Mouse (Mus musculus) common myeloid progenitor, adult 5-6 weeks (primary cell): ENCODE results near the gene Nbea. TPM values are rescaled to one million over a fixed set of nuclear protein-coding genes. Genes with fewer than 3 reads are reported as not detected.

ENCODE experiments used
- ATAC-seq: replicated peaks from 2 replicates; pipeline ENCODE4 v1.8.0; 2016; ENCODE audit warnings: low read depth, mild to moderate bottlenecking, moderate TSS enrichment, inconsistent platforms; ENCODE audit not compliant: poor library complexity, severe bottlenecking
- total RNA-seq: library from RNA; stranded (forward); fragments of 200-1000, 187-1606 nt; gene quantifications from 2 replicates; pipeline ENCODE4 v1.2.3, GENCODE M21; 2017

Nbea gene
- total RNA-seq, 1 experiment from 2014 or later: 0.69 TPM

DNA sequence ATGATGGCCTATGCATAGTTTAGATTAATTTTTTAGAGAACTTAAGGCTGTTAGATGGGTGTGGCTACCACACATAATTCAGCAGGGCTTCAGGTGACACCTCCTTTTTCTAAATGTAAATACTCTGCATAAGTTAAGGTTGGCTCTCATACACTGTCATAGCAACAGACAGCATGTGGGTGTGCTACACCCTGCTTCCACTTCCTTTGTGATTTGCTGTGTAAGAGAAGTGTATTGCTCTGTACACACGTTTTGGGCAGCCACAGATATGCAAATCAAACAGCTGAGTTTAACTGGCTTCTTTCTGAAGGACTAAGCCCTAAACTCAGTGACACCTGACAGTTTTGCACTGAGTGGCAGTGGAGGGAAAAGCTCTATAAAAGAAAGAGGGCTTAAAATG, 495.4 kb downstream of the Nbea start:
- ATAC-seq: no peak

DNA sequence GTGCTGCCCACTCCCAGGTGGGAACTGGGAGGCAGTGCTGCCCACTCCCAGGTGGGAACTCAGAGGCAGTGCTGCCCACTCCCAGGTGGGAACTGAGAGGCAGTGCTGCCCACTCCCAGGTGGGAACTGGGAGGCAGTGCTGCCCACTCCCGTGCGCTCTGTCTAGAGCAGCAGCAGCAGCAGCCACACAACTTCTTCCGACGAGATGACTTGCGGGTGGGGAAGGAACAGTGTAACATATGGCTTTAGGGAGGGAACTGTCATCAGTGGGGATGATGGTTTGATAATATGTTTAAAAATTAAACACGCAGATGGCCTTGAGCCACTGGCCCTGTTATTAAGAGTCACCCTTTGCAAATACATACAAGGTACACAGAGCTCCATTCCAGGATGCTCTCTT, 496.5 kb downstream of the Nbea start:
- no peak for ATAC-seq

DNA sequence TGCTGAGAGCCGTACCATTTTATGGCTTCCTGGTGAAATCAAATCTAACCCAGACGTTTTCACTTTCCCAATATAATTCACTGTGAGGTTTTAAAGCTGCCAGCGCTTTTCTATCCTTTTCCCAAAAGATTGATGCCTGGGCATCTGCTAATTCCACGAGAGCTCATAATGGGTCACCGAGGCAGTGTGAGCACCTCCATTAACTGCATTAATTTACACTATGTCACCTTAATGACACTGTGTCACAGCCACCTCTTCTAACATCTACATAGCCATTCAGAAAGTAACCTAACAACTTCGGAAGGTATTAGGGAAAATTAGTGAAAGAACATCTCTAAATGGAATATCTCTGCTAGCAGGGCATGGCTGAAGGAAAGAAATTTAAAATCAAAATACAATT, 497.9 kb downstream of the Nbea start:
- ATAC-seq: no peak

DNA sequence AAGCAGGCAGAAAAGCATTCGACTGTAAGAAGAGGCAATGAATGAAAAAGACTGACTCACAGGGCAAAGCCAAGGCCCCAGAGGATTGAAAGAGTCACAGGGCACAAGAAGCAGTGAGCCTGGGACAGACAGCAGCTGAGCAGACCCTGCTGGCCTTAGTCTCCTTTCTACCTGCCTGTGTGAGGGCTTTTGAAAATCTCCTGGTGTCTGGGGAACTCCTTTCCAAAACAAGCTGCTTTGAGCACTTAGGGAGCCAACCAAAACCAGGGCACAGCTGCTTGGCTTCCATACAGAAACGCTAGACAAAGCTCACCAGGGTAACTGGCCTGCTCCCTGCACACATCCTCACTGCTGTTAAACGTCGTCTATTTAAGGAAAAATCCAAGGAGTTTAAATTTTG, 498.6 kb downstream of the Nbea start:
- ATAC-seq: no peak

DNA sequence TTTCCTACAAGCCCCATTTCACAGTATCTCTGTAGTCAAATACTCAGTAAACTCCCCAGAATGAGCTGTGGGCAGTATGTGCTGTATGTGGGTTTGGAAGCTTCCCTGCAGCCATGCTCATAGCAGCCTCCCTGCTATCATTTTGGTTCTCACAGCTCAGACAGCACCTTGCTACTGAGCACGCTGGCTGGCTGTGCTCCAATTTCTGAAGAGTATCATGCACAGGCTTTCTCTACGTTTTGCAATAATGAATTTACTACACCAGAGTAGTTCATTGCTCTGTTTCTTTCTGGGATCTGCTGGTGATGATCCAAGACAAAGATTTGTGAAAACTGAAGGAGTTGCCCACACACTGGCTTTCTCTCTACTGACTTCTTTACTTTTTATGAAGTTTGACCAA, 505.8 kb downstream of the Nbea start:
- no peak for ATAC-seq

DNA sequence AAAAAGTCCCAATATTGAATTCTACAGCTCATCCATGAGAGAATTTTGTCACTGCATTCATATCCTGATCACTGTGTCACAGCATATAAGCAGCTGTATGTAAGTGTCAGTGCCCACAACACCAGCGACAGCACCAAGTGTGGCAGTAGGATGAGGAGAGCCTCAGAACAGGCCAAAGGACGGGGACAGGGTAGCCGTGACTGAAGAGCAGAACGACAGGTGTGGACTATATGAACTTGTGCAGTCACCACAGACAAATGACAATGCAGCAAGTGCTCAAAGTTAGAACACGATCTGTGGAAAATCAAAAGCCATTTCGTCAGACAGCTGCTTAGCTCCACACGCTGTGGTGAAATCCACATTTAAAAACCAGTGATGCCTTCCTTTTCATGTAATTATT, 509.3 kb downstream of the Nbea start:
- ATAC-seq: no peak

DNA sequence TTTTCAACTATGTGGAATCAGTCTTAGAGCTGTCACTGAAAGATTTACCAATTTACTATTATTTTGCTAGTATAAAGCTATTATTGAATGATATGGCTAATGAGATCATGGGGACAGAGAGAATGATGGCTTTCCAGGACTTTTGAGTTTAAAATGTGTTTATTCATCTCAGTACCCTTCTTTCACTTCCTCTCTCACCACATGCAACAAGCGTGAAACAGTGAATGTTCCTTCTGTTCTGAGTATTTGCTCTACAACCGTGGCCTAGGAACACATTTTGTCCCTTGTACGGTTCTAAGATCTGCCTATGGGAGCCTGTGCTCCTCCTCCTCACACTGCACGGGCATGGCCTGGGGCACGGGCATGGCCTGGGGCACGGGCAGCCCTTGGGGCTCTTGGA, 516.5 kb downstream of the Nbea start:
- 0 out of 2 replicates have a peak, but pooled peaks have one; percentile 52 for ATAC-seq

DNA sequence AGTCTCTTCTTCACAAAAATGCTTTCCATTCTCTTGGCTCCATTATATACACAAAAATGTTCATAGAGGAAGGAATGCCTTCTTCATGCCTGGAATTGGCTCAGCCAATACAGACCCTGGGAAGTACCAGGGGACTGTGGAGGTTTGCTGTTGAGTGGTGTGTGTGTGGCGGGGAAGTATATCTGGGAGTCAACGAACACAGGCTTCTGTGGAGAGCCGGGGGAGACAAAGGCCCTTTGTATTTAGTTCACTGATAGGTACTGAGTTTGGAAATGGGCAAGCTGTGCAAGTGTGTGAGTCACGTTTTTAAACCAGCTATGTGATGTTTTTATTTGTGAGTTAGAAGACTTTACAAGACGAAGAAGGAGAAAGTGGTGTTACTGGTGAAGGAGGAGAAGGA, 517.6 kb downstream of the Nbea start:
- ATAC-seq: no peak

DNA sequence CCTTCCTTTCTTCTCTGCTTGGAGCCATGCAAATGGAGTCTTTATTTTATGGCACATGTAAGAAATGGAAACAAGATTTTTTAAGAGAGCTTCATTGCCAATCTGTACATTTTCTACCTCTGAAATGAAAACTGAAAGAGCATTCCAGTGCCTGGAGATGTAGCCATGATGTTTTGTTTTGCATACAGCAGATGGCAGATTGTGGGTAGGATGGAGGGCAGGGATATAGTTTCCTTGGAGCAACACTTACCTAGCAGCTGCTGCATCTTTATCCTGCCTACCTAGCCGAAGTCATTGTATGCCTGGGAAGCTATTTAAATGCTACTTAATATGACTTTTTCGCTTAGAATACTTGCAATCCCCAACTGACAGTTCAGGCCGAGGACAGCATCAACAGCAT, 518.8 kb downstream of the Nbea start:
- ATAC-seq: no peak

DNA sequence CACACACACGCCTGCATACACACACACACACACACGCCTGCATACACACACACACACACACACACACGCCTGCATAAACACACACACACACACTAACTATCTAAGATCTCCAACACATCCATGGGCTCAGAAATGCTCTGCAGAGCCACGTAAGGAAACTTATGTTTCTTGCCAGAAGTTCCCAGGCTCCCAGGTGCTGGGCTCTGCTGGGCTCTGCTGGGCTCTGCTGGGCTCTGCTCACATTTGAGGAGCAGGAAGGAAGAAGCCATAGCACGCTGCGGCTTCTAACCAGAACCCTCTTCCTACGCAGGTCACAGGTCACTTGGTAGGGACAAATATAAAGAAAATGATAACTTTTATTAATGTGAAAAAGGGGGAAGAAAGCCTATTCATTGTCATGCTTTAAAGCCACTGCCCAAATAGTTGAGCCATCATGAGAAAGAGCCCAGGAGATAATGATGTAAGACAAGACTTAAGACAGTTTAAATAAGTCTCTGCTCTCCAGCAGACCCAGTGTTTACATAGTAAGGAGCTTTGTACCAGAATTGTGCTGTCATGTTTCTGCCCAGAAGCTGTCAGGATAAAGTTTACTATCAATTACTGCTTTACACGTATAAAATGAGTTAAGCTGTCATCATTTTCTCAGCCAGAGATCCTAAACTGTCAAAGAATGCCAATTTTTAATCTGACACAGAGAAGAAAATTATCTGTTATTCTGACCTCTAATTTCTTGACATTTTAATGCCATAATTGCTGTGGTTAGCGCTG, 521.6 kb downstream of the Nbea start:
- ATAC-seq: peak; percentile 67; the same call in 1 of the 2 replicates

DNA sequence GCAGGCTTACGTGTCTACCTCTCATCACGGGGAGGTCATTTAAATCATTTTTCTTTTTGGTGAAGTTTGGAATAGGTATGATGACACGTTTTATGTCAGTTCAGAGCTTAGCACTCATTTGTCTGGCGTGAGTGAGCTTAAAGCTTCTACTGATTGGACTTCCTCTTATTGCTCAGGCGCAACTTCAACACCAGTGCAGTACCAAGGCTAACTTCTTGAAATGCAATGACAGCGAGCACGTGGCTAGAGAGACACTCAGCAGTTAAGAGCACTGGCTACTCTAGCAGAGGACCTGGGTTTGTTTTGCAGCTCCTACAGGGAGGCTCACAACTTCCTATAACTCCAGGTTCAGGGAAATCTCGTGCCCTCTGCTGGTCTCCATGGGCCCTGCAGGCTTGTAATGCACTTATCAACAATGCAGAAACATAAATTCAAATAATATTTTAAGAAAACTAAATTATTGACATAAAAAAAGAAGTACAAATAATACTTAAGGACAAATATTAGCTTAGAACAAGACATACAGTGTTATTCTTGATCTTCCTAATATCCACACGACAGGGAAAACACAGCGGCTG, 523.2 kb downstream of the Nbea start:
- peak; percentile 67 for ATAC-seq

DNA sequence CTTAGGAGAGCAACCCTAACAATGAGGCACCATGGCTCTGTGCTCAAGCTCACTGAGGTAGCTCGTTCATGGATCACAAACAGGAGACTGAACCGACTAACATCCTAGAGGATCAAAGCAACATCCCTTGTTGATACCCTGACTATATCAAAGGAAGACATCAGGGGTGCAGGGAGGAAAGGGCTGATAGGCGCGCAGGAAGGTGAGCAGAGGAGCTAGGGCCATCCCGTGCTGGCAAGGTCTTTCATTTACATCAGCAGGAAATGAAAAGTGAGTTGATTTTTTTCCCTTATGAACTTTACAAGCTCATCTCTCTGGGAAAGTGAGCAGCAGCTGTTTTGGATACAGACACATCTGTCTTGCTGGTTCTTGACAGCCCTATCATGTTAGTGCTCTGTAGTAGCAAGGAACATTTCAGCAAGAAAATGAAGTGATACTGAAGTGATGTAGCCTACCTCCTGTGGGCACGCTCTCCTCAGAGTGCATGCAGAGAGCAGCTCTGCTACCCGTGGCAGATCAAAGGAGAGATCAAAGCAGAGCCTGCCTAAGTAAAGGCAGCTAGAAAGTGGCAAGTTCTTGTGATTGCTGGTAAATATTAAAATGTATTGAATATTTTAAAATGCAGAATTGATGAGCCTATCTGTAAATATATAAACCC, 523.8 kb downstream of the Nbea start:
- no peak for ATAC-seq

DNA sequence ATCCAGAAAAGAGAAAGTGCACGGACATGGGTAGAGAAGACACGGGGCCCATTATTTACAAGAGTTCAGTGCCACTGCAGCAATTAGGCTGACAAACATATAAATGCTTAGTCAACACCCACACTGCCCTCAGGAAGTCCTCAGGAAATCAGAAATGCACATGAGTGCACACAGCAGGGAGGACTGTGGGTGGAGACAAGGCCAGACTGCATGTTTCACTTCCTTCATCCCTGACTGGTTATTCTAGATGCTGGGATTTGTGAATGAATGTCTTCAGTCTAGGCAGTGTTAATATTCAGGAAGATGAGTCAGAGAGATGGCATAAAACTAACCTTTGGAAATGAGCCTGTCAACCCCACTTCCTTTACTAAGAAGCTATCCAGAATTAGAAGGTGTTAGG, 531.2 kb downstream of the Nbea start:
- ATAC-seq: peak; percentile 99

DNA sequence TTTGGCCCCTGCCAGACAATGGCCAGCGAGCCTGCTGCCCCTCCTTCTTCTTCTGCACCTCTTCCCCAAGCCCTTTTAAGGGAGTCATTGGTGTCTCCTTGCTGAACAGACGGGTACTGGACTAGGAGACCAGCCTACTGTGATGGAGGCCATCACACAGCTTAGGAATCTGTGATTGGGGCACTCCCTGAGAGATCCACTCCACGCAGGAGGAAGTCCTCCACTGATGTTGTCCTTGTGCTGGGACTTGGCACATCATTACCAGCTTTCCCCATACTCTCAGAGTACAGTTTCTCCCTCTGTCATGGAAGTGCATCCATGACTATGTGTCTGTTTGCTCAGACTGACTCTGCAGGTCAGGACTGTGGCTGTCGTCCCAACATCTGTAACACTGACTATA, 531.6 kb downstream of the Nbea start:
- no peak; the same call in 1 of the 2 replicates for ATAC-seq

DNA sequence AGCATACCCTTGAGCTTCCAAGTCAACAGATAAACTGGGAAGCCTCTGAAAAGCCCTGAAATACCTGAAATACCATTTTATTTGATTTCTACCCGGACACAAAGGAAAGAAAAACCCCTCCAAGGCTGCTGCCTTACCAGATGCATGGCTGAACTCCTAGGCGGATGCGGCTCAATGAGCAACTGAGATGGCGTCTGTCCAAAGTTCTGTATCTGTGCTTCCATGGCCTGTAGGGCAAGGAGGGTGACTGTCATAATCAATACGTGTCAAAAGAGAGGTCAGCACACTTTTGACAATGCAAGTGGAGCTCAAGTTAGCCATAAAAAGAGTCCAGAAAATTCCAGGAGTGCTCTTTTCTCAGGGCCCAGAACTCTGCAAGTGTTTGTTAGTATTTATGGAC, 534.0 kb downstream of the Nbea start:
- no peak for ATAC-seq

DNA sequence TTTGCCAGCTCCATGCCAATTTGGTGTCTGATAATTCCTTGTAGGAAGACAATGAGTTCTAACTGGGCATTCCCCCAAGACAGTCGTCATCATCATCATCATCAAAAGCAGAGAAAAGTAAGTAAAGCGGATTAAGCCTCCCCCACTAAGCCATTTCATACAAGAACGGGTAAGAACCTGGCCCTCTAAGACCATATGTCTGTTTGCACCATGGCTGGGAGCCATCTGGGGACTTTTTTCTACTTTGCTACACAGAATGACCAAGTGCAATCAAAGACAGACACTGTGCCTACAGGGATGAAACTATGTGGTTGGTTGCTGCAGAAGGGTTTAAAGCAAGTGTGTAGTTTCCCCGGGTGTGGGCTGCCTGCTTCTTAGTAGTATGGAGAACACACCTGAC, 535.2 kb downstream of the Nbea start:
- no peak for ATAC-seq

DNA sequence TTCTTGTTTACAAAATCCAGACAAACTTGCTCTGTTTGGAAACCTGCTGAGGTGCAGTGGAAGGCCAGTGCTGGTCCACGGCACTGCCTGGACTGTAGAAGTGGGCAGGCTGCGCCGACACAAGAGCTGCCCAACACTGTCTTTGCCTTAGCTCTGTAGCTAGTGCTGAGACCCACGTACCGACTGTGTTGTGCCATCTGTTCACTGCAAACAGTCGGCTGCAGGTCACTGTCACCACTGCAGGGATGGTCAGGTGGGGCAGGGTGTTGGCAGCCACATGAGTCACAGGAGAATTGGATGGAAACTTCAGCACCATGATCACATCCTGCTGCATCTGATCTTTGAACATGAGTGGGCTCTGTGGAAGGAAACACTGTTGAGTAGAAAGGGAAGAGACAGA, 536.3 kb downstream of the Nbea start:
- no peak for ATAC-seq

DNA sequence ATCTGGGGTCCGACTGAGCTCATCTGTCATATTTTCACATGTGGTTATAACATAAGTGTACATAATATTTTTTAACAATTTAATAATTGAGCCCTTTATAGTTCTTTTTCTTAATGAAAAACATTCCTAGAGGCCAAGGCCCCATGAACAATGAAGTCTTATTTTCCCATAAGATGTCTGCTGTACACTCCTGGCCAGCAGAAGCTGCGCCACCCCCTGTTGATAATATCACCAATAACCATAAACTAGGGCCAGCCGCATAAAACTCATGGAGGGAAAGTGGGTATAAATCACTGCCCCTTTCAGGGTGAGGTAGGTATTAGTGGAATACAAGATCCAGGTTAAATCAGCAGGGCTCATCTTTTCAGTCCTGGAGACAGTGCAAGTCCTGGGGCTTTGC, 537.1 kb downstream of the Nbea start:
- no peak for ATAC-seq

DNA sequence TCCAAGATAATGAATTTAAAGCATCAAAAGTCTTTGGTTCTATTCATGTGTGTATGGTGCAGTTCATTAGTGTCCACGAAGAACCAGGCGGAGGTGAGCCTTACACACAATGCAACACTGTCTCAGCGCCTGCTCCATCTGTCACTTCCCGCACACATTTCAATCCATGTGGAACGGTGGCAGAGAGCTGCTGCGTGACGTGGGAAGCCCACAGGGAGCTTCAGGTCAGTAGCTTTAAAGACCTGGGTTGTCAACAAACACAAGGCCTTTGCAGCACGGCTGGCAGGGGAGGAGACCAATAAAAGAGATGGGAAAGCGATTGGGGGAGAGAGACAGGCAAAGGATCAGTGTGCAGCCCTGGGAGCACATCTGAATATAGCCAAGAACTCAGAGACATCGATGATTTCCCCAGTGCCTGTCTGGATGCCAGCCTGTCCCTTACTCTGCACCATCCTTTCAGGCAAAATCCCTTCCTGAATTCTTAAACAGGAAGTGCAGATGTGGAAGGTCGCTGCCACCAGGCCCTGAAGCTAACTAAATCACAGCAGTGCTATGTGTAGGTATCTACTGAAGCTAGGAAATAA, 539.4 kb downstream of the Nbea start:
- ATAC-seq: no peak

DNA sequence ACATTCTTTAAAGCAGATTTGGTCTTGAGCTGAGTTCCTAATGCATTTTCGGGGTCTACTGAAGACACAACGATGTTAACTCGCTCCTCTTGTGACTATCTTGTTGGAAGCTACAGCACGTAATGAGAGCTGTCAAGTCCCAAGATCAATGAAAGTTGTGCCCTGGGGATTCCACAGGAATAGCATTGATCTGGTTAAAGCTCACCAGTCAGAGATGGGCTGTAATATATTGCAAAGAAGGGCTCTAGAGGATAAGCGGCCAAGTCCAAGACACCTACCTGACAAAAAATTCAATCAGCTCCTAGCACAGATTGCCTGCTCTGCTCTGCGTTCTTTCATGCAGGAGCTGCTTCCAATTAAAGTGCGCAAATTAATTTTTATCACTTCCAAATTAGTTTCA, 545.8 kb downstream of the Nbea start:
- no peak for ATAC-seq

DNA sequence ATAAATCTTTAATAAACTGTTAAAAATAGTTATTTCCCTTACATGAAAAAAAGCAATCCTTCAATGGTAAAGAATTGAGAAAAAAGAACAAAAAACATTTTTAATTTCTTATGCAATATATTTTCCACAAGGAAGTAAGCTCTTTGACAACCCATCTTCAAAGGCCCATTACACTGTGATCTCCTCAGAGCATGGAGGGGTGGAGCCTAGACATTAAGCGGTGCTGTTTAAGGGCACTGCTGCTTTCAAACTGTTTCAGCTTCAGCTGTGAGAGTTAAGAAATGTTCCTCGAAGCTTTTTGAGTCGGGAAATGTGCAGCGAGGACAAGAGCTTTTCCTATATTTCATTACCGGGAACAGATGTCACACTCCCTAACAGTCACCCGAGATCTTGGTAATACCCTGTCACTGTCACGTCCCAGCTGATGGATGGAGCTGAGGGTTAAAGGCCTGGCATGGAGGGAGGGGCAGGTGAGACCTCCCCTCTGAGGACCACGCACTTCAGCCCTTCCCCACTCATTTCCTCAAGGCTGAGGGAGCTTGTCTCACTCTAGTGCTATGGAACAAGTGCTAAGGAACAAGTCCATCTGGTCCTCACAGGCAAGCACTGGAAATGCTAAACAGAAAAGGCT, 547.8 kb downstream of the Nbea start:
- no peak for ATAC-seq
